12 mouse cellular contexts compared by ENCODE assay signal in the genomic region with DNA sequence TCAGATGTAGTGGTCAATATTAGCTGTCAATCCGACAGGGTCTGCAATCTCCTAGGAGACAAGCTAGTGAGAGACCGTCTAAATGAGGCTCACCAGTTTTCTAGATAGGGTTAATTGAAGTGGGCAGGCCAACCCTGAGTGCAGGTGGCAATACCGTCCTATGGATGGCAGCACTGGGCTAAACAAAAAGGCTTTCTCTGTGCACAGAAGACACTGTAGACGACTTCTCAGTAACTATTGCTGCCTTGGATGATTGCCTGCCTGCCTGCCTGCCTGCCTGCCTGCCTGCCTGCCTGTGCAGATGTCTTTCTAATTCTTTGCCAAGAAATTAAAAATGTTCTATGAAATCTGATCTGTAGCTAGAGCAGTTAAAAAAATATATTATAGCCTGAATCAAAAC. TPM values are rescaled to one million over a fixed set of nuclear protein-coding genes. Genes with fewer than 3 reads are reported as not detected.
DNase-seq lines count a peak whose midpoint lies in the region; ATAC-seq lines count a peak whose summit lies in the region.
"Had no signal": no experiment of that assay in that cellular context is flagged by ENCODE, and none has a peak within 500 bp of the region (broad histone marks: within the 10 kb centered on the region; RNA-seq: fewer than 3 reads in every experiment).

No protein-coding gene starts in this region.

- no peak overlapping the region for H3K9ac ChIP-seq in intestine, embryonic 14.5 days (ENCODE audit: low read length)
- H3K9ac ChIP-seq in intestine, embryonic 15.5 days = no peak overlapping the region
- H3K9ac ChIP-seq: heart, embryonic 15.5 days had no signal

- no peaks in the 10 kb centered on the region for H3K4me1 ChIP-seq in intestine, embryonic 14.5 days (replicated peaks; ENCODE audit: control insufficient read depth, insufficient read depth, low read length)
- H3K4me1 ChIP-seq in intestine, embryonic 15.5 days (replicated peaks) = no peaks in the 10 kb centered on the region
- H3K4me1 ChIP-seq: heart, embryonic 15.5 days had no signal

- no peaks in the 10 kb centered on the region for H3K27me3 ChIP-seq in intestine, embryonic 14.5 days (replicated peaks; ENCODE audit: control insufficient read depth, insufficient read depth, low read length)
- H3K27me3 ChIP-seq in intestine, embryonic 15.5 days (replicated peaks) = no peaks in the 10 kb centered on the region

- 57% methylated on average over 4 of the region's 4 CpGs for WGBS in intestine, embryonic 14.5 days
- WGBS in intestine, embryonic 15.5 days = 58% methylated on average over 4 of the region's 4 CpGs

- no peak overlapping the region for H3K4me3 ChIP-seq in intestine, embryonic 14.5 days (ENCODE audit: low read depth, low read length)
- H3K4me3 ChIP-seq in intestine, embryonic 15.5 days (replicated peaks) = no peak overlapping the region
- H3K4me3 ChIP-seq: heart, embryonic 15.5 days; myocyte had no signal

- no peak overlapping the region for H3K4me2 ChIP-seq in intestine, embryonic 14.5 days (ENCODE audit: low read length)
- H3K4me2 ChIP-seq in intestine, embryonic 15.5 days (replicated peaks) = no peak overlapping the region
- H3K4me2 ChIP-seq: heart, embryonic 15.5 days had no signal

- no peak for ATAC-seq in intestine, embryonic 14.5 days (replicated peaks; ENCODE audit: low FRiP score, low TSS enrichment, low read depth)
- no peak for ATAC-seq in intestine, embryonic 15.5 days
- ATAC-seq in granulocyte monocyte progenitor cell, adult 5-6 weeks (replicated peaks; ENCODE audit: poor library complexity, severe bottlenecking) = no peak

- no peaks in the 10 kb centered on the region for H3K36me3 ChIP-seq in intestine, embryonic 14.5 days (ENCODE audit: control insufficient read depth, insufficient read depth, low read length)
- no peaks in the 10 kb centered on the region for H3K36me3 ChIP-seq in intestine, embryonic 15.5 days
- H3K36me3 ChIP-seq: heart, embryonic 15.5 days had no signal

- no peak overlapping the region for H3K27ac ChIP-seq in intestine, embryonic 14.5 days (ENCODE audit: low read depth)
- H3K27ac ChIP-seq in intestine, embryonic 15.5 days = no peak overlapping the region
- H3K27ac ChIP-seq: heart, embryonic 15.5 days had no signal

- no peaks in the 10 kb centered on the region for H3K9me3 ChIP-seq in intestine, embryonic 14.5 days (ENCODE audit: control insufficient read depth, low read length)
- no peaks in the 10 kb centered on the region for H3K9me3 ChIP-seq in intestine, embryonic 15.5 days
- H3K9me3 ChIP-seq: heart, embryonic 15.5 days had no signal

- peak; percentile 41 for DNase-seq in intestine, embryonic 14.5 days (ENCODE audit: low spot score)
- DNase-seq in A20 (ENCODE audit: low read depth, low spot score) (peak; percentile 46), NIH3T3 (ENCODE audit: low read depth) (peak; percentile 29)
- DNase-seq in layer of hippocampus, adult 18-20 months (ENCODE audit: low spot score in 2 of 2) = peak; percentile 64 to 82
- no peak for DNase-seq in urinary bladder, adult 2 months (ENCODE audit: low spot score)
- no peak for DNase-seq in kidney, postnatal 4 days
- DNase-seq: lung, postnatal 10 days had no signal

RNA-seq across cellular contexts. Expression of gene Cc2d2b, which starts 1.9 kb away (rescaled TPM):
- polyA plus RNA-seq in intestine, embryonic 14.5 days (2014; fragmentation: Nextera tagmentation; extraction: Ambion mirVana) = 0.07 and 0.15 TPM in 2 replicates
- polyA plus RNA-seq in intestine, embryonic 15.5 days (2015; fragmentation: Nextera tagmentation; extraction: Ambion mirVana) = 0.06 TPM in 1 of 2 replicates, not detected in the other
- total RNA-seq in layer of hippocampus, adult 18-20 months (2021) = 1 to 10 TPM in 1 of 2 experiments, under 1 TPM in 1; 0.54 to 1.1 TPM
- polyA plus RNA-seq in urinary bladder, adult 2 months (2012; rRNA removed) = 0.07 and 0.12 TPM in 2 replicates
- not detected in 2 replicates for total RNA-seq in granulocyte monocyte progenitor cell, adult 5-6 weeks (2014; fragmentation: Nextera tagmentation)
- total RNA-seq in granulocyte monocyte progenitor cell, adult 5-6 weeks (2017) = 0.09 and 0.15 TPM in 2 replicates
- polyA plus RNA-seq: heart, embryonic 15.5 days; myocyte; small intestine, adult 2 months had no signal

Comparison
In these comparisons a context has a peak if more than half of its experiments do, and no peak if none do; other contexts are left out.
1. DNase-seq: peak in intestine, embryonic 14.5 days (single experiment), A20 (single experiment), NIH3T3 (single experiment) and layer of hippocampus, adult 18-20 months (2 of 2); none in urinary bladder, adult 2 months (single experiment) and kidney, postnatal 4 days (0 of 2).